Mouse (Mus musculus) spleen, adult 18-20 months (tissue): ENCODE results near the gene Kcnt1.
A peak's percentile ranks its signal among the peaks of the same experiment; 100 is the strongest.
"Not testable (repeated sequence)": the region's sequence is repeated elsewhere in the genome, so short reads cannot be mapped to it uniquely, and the experiment has no call there.

Experiments used
- DNase-seq, 2 experiments: peaks; one replicate each; pipeline ENCODE4 v3.0.0; 2022; ENCODE audit warnings: mixed read lengths in 2 of 2

The Kcnt1 gene

GRCm38 (mm10) chr2:25863337-25864131 lies at the start of gene Kcnt1:
TSS of gene Kcnt1 (plus strand) at chr2:25863734.
- no peak for DNase-seq

- not testable (repeated sequence) for DNase-seq
These were observed 47.8 kb upstream of the Kcnt1 start, which contains the start of gene Glt6d1 for GRCm38 (mm10) chr2:25815748-25816147. TSS of gene Glt6d1 (minus strand) at chr2:25815848.

DNA sequence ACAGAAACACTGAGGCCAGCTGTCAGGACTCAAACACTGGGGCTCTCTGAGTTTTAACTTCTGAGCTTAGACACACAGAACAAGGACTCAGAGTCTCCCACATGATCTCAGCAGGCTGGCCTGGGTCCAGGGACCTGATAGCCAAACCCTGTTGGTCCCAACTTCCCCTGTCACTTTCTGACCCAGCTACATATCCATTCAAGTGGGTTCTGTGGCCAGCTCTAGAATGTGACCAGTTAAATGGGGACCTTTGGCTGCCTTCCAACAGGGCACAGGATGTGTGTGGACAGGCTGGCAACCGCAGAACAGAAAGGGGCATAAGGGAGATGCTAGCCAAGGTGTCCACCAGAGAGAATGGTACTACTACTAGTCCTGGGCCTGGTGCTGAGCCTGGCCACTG lies 40.7 kb upstream of the Kcnt1 start, which contains the start of gene Lcn9:
Gene Lcn9, plus strand, starts transcription at position 348 of the 400 bp plus-strand sequence.
- DNase-seq = no peak

- DNase-seq = no peak
These were observed 38.8 kb upstream of the Kcnt1 start for GRCm38 (mm10) chr2:25824751-25825150.

GRCm38 (mm10) chr2:25828344-25828947 lies 35.1 kb upstream of the Kcnt1 start:
- no peak for DNase-seq

- DNase-seq = no peak
These were observed 32.7 kb upstream of the Kcnt1 start for GRCm38 (mm10) chr2:25830786-25831185.

GRCm38 (mm10) chr2:25836291-25836690 lies 27.2 kb upstream of the Kcnt1 start:
- peak; percentile 14 to 69 for DNase-seq

GRCm38 (mm10) chr2:25842161-25842560 lies 21.4 kb upstream of the Kcnt1 start:
- DNase-seq = no peak

DNA sequence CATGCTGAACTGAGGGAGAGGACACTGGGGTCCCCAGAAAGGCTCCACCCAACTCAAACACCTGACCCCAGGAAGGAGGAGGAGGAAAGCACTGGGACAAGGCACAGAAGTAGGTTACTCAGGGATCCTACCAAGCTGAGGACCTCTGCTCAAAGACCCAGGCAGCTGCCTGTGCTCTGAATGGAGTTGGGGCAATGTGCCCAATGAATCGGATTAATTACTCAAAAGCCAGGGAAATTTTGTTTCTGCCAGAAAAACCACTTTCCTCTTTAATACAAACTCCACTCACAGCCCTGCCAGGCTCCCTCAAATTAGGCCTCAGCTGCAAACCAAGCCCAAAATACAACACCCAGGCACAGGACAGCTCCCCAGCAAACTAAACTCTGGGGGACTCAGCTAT lies 20.8 kb upstream of the Kcnt1 start:
- DNase-seq = no peak

- DNase-seq = no peak
These were observed 19.4 kb upstream of the Kcnt1 start for GRCm38 (mm10) chr2:25844097-25844496.

GRCm38 (mm10) chr2:25846516-25846915 lies 17.0 kb upstream of the Kcnt1 start:
- DNase-seq = no peak

- DNase-seq = no peak
These were observed 16.3 kb upstream of the Kcnt1 start, which contains the start of gene Sohlh1 for GRCm38 (mm10) chr2:25847226-25847625. TSS of gene Sohlh1 (minus strand) at chr2:25847248.

DNA sequence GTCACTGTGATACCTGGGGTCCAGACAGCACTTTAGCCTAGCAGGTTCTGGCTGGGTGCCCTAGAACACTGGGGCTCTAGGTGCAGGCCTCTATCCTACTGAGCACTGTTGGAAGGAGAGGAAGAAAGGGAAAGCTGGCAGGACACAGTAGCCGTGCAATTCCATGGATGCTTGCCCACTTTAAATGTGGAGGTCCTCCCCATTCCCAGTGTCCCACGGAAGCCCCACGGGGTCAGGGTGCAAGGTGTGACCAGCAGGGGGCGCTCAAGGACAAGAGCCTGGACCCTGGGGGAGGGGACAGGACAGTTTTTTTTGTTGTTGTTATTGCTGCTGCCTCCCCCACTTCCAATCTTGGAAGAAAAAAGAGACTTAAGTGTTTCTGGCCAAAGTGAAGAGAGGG lies 13.2 kb upstream of the Kcnt1 start:
- DNase-seq = peak; percentile 18 to 69

DNA sequence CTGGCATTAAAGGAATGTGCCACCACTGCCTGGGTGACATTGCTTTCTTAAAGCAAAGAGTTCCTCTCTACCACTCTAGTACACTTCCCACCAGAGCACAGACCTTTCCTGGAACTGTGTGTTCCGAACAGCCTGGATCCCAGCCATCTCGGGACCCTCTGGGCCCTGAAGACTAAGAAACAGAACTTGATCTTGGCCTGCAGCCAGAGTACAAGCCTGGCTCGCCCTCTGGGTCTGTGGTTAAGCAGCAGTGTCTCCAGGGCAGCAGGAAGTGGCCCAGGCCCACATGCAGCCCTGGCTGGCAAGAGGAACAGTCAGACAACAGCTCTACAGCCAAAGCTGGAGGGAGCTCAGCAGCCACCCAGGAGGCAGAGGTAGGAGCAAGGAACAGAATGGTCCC lies 10.9 kb upstream of the Kcnt1 start:
- peak; percentile 21 for DNase-seq

DNA sequence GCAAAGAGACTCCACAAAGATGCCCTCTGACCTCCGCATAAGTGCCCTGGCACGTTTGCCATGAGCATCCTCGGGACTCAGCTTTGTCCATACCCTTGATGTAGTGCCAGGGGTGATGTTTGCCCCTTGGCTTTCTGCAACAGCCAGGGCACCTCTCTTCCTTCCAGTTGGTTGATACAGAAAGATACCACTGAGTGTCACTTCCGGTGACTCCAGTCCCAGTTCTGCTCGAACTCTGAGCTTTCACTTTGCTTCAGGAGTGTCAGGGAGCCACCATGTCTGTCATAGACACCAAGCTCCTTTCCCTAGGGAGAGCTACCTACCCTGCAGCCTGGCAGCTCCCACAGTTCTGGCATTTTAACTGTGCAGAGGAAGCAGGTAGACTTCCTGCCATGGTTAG lies 9.5 kb upstream of the Kcnt1 start:
- DNase-seq = peak in 1 of 2 experiments; percentile 7

DNA sequence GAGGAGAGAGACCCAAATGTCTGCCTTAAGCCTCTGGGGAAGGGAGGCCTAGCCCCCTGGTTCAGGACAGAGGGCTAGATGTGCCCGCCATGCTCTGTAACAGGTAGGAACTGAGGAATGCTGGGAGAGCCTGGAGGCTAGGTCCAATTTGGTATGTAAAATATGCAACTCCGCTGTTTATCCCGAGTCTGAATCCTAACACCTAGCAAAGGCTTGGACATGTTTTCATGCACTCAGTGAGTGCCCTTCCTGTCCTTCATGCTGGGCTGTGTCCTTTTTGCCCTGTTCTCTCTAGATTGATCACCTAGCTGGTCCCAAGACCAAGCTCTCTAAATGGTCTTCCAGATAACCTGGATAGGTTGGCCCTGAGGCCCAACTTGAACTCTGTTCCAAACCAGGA lies 3.6 kb upstream of the Kcnt1 start:
- DNase-seq = no peak

DNA sequence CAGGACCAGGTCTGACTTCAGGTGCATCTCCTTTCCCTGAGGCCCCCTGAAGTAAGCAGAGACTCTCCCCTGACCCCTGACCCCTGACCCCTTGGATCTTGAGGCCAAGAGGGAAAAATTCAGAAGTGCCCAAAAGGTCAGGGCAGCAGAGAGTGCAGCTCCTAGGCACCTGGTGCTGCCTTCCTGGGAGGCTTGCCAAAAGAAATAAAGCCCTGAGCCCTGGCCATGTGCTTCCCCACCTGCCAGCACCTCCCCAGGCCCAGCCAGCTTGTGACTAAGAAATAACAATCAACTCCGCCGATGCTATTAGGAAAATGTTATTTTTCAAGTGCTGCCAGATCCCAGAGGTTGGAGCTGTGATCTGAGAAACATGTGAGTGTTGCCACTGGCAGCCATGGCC lies 1.5 kb upstream of the Kcnt1 start:
- DNase-seq = no peak

GRCm38 (mm10) chr2:25862696-25863270 lies 751 bp upstream of the Kcnt1 start:
- DNase-seq = no peak

DNA sequence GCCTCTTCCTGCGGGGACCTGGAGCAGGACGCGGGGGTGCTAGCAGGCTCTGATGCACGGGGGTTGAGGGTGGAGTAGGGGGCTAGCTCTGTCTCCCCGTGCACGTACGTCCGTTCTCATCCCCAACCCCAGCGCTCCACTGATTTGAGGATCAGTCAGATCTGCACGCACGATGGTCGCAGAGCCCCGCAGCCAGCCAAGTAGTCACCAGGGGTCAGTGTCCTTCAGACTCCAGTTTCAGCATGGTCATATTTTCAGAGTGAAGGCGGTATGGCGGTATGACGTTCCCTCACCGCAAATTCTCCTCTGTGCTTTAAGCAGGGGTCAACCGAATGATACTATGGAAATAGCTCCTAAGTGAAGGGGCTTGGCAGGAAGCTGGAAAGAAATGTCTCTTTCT lies 696 bp downstream of the Kcnt1 start:
- no peak for DNase-seq

GRCm38 (mm10) chr2:25865412-25865811 lies 1.9 kb downstream of the Kcnt1 start:
- DNase-seq = no peak

DNA sequence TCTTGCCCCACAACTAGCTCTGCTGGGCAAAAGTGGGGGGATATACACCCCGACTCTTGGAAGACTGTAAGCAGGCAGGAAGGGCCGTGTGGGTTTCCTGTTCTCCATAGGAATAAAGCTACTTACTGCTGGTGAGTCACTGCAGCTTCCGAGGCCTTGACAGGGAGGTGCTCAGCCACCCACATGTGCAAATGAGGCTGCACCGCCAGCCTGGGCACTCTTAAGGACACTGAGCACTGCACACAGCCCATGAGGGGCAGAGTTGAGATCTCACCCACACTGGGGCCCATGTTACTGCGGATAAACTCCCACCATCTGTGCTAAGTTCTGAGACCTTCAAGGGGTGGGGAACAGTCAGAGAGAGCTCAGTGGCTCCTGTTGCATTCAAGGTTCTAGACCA lies 3.1 kb downstream of the Kcnt1 start:
- no peak for DNase-seq

- no peak for DNase-seq
These were observed 13.8 kb downstream of the Kcnt1 start for GRCm38 (mm10) chr2:25877250-25877735.

- no peak for DNase-seq
These were observed 14.3 kb downstream of the Kcnt1 start for GRCm38 (mm10) chr2:25877736-25878268.
